Mouse (Mus musculus) WW6 (cell line): ENCODE data around the gene Csn3.

Source experiments
- DNase-seq: peaks from one replicate; pipeline ENCODE4 v3.0.0-alpha.2; 2013; ENCODE audit warnings: low read depth, low spot score

Csn3 gene

GRCm38 (mm10) chr5:87925372-87925771, at the start of gene Csn3:
Gene Csn3, plus strand, starts transcription at chr5:87925579.
- DNase-seq = no peak

GRCm38 (mm10) chr5:87884729-87885128, 40.6 kb upstream of the Csn3 start, which contains the start of gene Odam:
Gene Odam, plus strand, starts transcription at chr5:87885029.
- DNase-seq = no peak

GRCm38 (mm10) chr5:87931603-87932002, 6.2 kb downstream of the Csn3 start:
- DNase-seq = no peak

- no peak for DNase-seq
These were observed 15.4 kb downstream of the Csn3 start for GRCm38 (mm10) chr5:87940752-87941151.

GRCm38 (mm10) chr5:87942515-87942914, 17.1 kb downstream of the Csn3 start:
- DNase-seq = no peak

GRCm38 (mm10) chr5:87951836-87952235, 26.5 kb downstream of the Csn3 start:
- no peak for DNase-seq

- no peak for DNase-seq
These were observed 43.8 kb downstream of the Csn3 start, which contains the start of the genes 2310003L06Rik and Gm28434 for GRCm38 (mm10) chr5:87969201-87969600. Gene 2310003L06Rik, plus strand, starts transcription at chr5:87969459. Gene Gm28434, plus strand, starts transcription at chr5:87969517.

GRCm38 (mm10) chr5:87979139-87979538, 53.8 kb downstream of the Csn3 start, which contains the start of gene Cabs1:
Gene Cabs1, plus strand, starts transcription at chr5:87979439.
- no peak for DNase-seq
